Mouse (Mus musculus) heart, adult 2 months (tissue): Measurements from ENCODE around the gene Ntrk2. TPM values are rescaled to one million over a fixed set of nuclear protein-coding genes. Genes with fewer than 3 reads are reported as not detected.

Experiments
- DNase-seq, 2 experiments: peaks; one replicate each; pipeline ENCODE4 v3.0.0; 2021
- H3K27ac ChIP-seq: fragments of 200-600 bp; 2 replicates; pipeline ENCODE4 v1.8.1; 2022
- H3K27me3 ChIP-seq: fragments of 200-500 bp; 2 replicates; pipeline ENCODE4 v1.6.1; 2012; ENCODE audit warnings: mild to moderate bottlenecking, low read length, inconsistent platforms, mixed read lengths; ENCODE audit not compliant: control insufficient read depth, insufficient read depth
- H3K36me3 ChIP-seq: fragments of 200-500 bp; 2 replicates; pipeline ENCODE4 v1.6.1; 2012; ENCODE audit warnings: low read length, inconsistent platforms; ENCODE audit not compliant: control insufficient read depth, insufficient read depth
- H3K4me1 ChIP-seq: fragments of 200-500 bp; 2 replicates; pipeline ENCODE4 v1.6.1; 2011; ENCODE audit warnings: low read length; ENCODE audit not compliant: control insufficient read depth, insufficient read depth
- H3K4me3 ChIP-seq: fragments of 200-600 bp; 2 replicates; pipeline ENCODE4 v1.8.1; 2022
- H3K79me2 ChIP-seq: fragments of 200-500 bp; replicated peaks from 2 replicates; pipeline ENCODE4 v1.6.1; 2012; ENCODE audit warnings: mild to moderate bottlenecking, inconsistent platforms, low read length, moderate library complexity, mixed read lengths; ENCODE audit not compliant: control insufficient read depth, insufficient read depth
- H3K9ac ChIP-seq: fragments of 200-500 bp; 2 replicates; pipeline ENCODE4 v1.6.1; 2012; ENCODE audit warnings: low read depth, mild to moderate bottlenecking, control low read depth, inconsistent platforms, low read length, mixed read lengths
- CTCF ChIP-seq: fragments of 200-600 bp; IDR thresholded peaks from 2 replicates; pipeline ENCODE4 v1.8.1; 2022; ENCODE audit warnings: antibody characterized with exemption, mild to moderate bottlenecking, moderate library complexity
- EP300 ChIP-seq: fragments of 200-500 bp; IDR thresholded peaks from 2 replicates; pipeline ENCODE4 v1.6.1; 2011; ENCODE audit warnings: low read depth, low read length, control low read depth; ENCODE audit not compliant: insufficient read depth
- POLR2A ChIP-seq: fragments of 200-500 bp; IDR thresholded peaks from 2 replicates; pipeline ENCODE4 v1.6.1; 2011; ENCODE audit warnings: mild to moderate bottlenecking, low read depth, low read length, control low read depth; ENCODE audit not compliant: insufficient read depth
- WGBS: fragments of 180-500 bp; shearing (Covaris S2); methylation state at CpG from one replicate; pipeline ENCODE4 v1.1.7; 2018; 5-methylcytosine and 5-hydroxymethylcytosine counted together
- intact Hi-C: fragments of 180-260 bp; cut with DNase I; formaldehyde crosslinking; loops from one replicate; pipeline ENCODE4 v1.15.1; 2025
- polyA plus RNA-seq: library from polyadenylated mRNA; depleted of rRNA; stranded (reverse); fragments of >200 nt; gene quantifications from 2 replicates; pipeline ENCODE4 v1.2.3, GENCODE M21; 2012
- total RNA-seq, 2 experiments: library from RNA; stranded (reverse); gene quantifications; 2 replicates each; pipeline ENCODE4 v1.2.3; 2021

The Ntrk2 gene
- total and polyA plus RNA-seq, 3 experiments = 0.91 to 4.6 (median 1.8) TPM

GRCm38 (mm10) chr13:59002943-59003806 is 196.8 kb downstream of the Ntrk2 start:
- no peaks in the 10 kb centered on the region for H3K27me3 ChIP-seq
- H3K79me2 ChIP-seq = no peaks in the 10 kb centered on the region
- H3K4me3 ChIP-seq = no peak overlapping the region
- no peak overlapping the region for H3K27ac ChIP-seq
- no peaks in the 10 kb centered on the region for H3K4me1 ChIP-seq
- TF ChIP-seq CTCF = no peak
- no peak for TF ChIP-seq EP300
- no peak for TF ChIP-seq POLR2A
- no peak for DNase-seq
- no peaks in the 10 kb centered on the region for H3K36me3 ChIP-seq
- H3K9ac ChIP-seq = no peak overlapping the region
- intact Hi-C loops = no loop called here
- whole genome bisulfite sequencing = 65% methylated on average over 12 of the region's 12 CpGs

DNA sequence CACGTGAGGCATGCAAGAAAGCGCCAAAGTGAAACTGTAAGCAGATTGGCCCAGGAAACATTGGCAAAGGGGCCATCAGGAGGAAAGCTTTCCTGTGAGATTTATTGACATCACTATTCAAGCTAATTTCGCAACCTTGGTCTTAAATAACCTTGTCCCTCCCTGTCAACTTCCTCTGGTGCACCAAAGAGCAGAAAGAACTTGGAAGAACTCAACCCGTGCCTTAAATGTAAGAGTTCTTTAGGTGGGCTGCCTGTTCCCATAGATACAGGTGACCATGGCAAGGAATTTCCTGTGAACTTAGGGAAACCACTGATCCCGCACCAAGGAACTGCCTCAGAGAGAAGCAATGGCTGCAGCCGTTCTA is 197.4 kb downstream of the Ntrk2 start:
- DNase-seq = peak in 1 of 2 experiments; percentile 11
- Histone ChIP-seq H3K9ac (no peak overlapping the region), H3K4me3 (no peak overlapping the region), H3K36me3 (no peaks in the 10 kb centered on the region), H3K79me2 (no peaks in the 10 kb centered on the region), H3K27ac (no peak overlapping the region), H3K4me1 (no peaks in the 10 kb centered on the region), H3K27me3 (no peaks in the 10 kb centered on the region)
- WGBS = 74% methylated on average over 6 of the region's 6 CpGs
- TF ChIP-seq POLR2A (no peak), EP300 (no peak), CTCF (no peak)
- intact Hi-C loops = no loop called here

DNA sequence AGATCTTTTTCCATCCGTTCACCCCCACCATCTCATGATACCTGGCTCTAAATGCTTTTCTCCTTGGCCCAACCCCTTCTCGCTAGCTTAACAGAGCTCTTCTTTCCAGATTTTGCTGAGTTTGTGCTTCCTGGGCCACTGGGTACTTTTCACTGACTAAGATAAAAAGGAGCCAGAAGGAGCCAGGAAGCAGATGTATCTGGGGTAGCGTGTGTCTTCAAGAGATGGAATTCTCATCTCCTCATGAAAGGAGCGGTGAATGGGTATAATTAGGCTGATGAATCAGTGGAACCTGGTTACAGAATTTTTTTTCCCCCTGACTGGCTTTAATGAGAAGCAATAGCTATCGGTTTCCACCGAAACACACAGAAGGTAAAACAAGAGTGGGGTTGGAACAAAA is 198.2 kb downstream of the Ntrk2 start:
- intact Hi-C loops = no loop called here
- TF ChIP-seq CTCF (no peak), POLR2A (no peak), EP300 (no peak)
- no peaks in the 10 kb centered on the region for H3K4me1 ChIP-seq
- no peaks in the 10 kb centered on the region for H3K36me3 ChIP-seq
- DNase-seq = no peak
- no peak overlapping the region for H3K27ac ChIP-seq
- no peak overlapping the region for H3K9ac ChIP-seq
- H3K27me3 ChIP-seq = no peaks in the 10 kb centered on the region
- H3K79me2 ChIP-seq = no peaks in the 10 kb centered on the region
- H3K4me3 ChIP-seq = no peak overlapping the region
- 78% methylated on average over 6 of the region's 6 CpGs for WGBS

DNA sequence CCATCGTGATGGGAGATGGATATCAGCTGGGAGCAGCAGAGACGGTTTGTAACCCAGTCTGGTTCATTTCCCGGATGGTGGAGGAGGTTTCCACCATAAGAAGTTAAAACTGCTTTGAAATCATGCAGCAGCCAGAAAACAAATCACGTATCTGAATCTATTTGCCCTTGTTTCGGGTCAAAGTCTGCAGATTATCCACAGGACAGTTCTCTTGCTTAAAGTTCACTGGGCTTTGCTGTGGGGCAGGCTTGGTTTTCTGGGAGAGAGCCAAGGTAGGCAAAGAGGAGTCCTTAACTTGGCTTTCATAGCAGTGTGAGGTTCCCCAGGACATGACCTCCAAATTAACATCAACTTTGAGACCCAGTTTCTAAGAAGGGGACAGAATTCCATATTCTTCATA is 203.5 kb downstream of the Ntrk2 start:
- Histone ChIP-seq H3K36me3 (no peaks in the 10 kb centered on the region), H3K4me3 (no peak overlapping the region), H3K4me1 (peaks cover 3% of the 10 kb centered on the region; the same call in 1 of the 2 replicates), H3K27me3 (no peaks in the 10 kb centered on the region), H3K79me2 (no peaks in the 10 kb centered on the region), H3K9ac (no peak overlapping the region), H3K27ac (no peak overlapping the region)
- no peak for TF ChIP-seq POLR2A
- TF ChIP-seq CTCF = no peak
- TF ChIP-seq EP300 = no peak
- WGBS = 66% methylated on average over 5 of the region's 5 CpGs
- intact Hi-C loops = loop anchor here (5.0 kb wide), 1 partner anchor 203 kb away; the partner anchor contains the start of gene Ntrk2
- no peak for DNase-seq

DNA sequence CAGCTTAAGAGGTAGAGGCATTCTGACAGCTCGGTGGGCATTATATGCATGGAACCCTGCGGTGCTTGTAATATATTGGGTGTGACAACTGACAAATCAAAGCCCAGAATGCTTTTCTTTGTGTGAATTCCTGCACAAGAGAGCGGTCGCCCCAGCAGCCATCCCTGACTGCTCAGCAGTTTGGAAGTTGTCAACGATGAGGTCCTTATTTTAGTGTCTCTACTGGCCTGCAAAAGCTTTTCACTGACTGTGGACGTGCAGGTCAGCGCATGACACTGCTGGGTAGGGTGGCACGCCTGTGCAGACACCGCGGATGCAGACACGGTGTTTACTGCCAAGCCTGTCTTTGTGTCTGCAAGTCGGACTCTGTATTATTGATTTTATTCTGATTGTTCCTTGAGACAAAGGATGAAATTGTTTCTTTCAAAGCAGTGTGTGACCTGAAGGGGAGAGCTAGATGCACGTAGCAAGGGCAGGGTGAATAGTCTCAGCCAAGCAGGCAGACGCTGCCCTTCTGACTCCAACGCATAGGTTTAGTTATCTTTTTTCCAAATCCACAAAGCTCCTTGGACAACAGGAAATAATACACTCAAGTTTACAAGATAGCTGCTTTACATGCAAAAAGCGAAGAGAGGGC is 204.6 kb downstream of the Ntrk2 start:
- Histone ChIP-seq H3K4me1 (peaks cover 3% of the 10 kb centered on the region; the same call in 1 of the 2 replicates), H3K4me3 (peak overlapping the region; percentile 23), H3K27ac (no peak overlapping the region), H3K36me3 (no peaks in the 10 kb centered on the region), H3K9ac (no peak overlapping the region), H3K79me2 (no peaks in the 10 kb centered on the region), H3K27me3 (no peaks in the 10 kb centered on the region)
- DNase-seq = no peak
- intact Hi-C loops = loop anchor here (5.0 kb wide), 1 partner anchor 204 kb away; the partner anchor contains the start of gene Ntrk2
- 41% methylated on average over 16 of the region's 16 CpGs for WGBS
- TF ChIP-seq EP300 = no peak
- TF ChIP-seq CTCF = no peak
- no peak for TF ChIP-seq POLR2A

GRCm38 (mm10) chr13:59011530-59011903 is 205.1 kb downstream of the Ntrk2 start:
- H3K79me2 ChIP-seq = no peaks in the 10 kb centered on the region

More at GRCm38 (mm10) chr13:59011530-59011903, 205.1 kb downstream of the Ntrk2 start:
- Histone ChIP-seq H3K36me3 (no peaks in the 10 kb centered on the region), H3K27me3 (no peaks in the 10 kb centered on the region), H3K9ac (no peak overlapping the region), H3K4me1 (peaks cover 3% of the 10 kb centered on the region; the same call in 1 of the 2 replicates), H3K27ac (no peak overlapping the region), H3K4me3 (peak overlapping the region; percentile 23)
- WGBS = 4% methylated on average over 15 of the region's 15 CpGs
- intact Hi-C loops = loop anchor here (5.0 kb wide), 1 partner anchor 204 kb away; the partner anchor contains the start of gene Ntrk2
- peak; percentile 70 to 81 for DNase-seq
- peak; percentile 41; the same call in 1 of the 2 replicates for TF ChIP-seq POLR2A
- no peak for TF ChIP-seq EP300
- TF ChIP-seq CTCF = no peak
